Mouse (Mus musculus) mouse trophoblast stem cell (cell line): Measurements from ENCODE around the gene Hpn.

Experiments used
- in situ Hi-C, 2 experiments: fragments of 300-500 bp; cut with MseI, MboI; formaldehyde crosslinking; loops; 2 replicates in 1 of 2; 3 replicates in 1 of 2; pipeline ENCODE4 v1.15.1; 2025

Hpn gene

GRCm38 (mm10) chr7:31056448-31056847, 58.6 kb downstream of the Hpn start:
- in situ Hi-C loops = loop anchor here (5.0 kb wide), 2 partner anchors 36 to 41 kb away; no protein-coding TSS in a partner anchor

GRCm38 (mm10) chr7:31055883-31056282, 59.2 kb downstream of the Hpn start:
- in situ Hi-C loops = loop anchor here (5.0 kb wide), 2 partner anchors 36 to 41 kb away; no protein-coding TSS in a partner anchor

- in situ Hi-C loops = loop anchor here (5.0 kb wide), 2 partner anchors 37 to 42 kb away; no protein-coding TSS in a partner anchor
Measured at GRCm38 (mm10) chr7:31055354-31055824, 59.7 kb downstream of the Hpn start.

GRCm38 (mm10) chr7:31054661-31055320, 60.3 kb downstream of the Hpn start:
- in situ Hi-C loops = loop anchor here (5.0 kb wide), 2 partner anchors 38 to 43 kb away; no protein-coding TSS in a partner anchor

- in situ Hi-C loops = no loop called here
Measured at GRCm38 (mm10) chr7:31053882-31054447, 61.1 kb downstream of the Hpn start.

GRCm38 (mm10) chr7:31052636-31053434, 62.3 kb downstream of the Hpn start:
- in situ Hi-C loops = no loop called here

- in situ Hi-C loops = no loop called here
Measured at GRCm38 (mm10) chr7:31052251-31052635, 62.8 kb downstream of the Hpn start.

GRCm38 (mm10) chr7:31051321-31052021, 63.6 kb downstream of the Hpn start, which contains the start of gene Fxyd7:
Fxyd7 (minus strand) TSS chr7:31051467.
- in situ Hi-C loops = no loop called here

GRCm38 (mm10) chr7:31050921-31051320, 64.2 kb downstream of the Hpn start:
- in situ Hi-C loops = no loop called here

- in situ Hi-C loops = no loop called here
Measured at GRCm38 (mm10) chr7:31050487-31050886, 64.6 kb downstream of the Hpn start.

GRCm38 (mm10) chr7:31049846-31050281, 65.2 kb downstream of the Hpn start:
- in situ Hi-C loops = no loop called here

GRCm38 (mm10) chr7:31049135-31049845, 65.8 kb downstream of the Hpn start:
- in situ Hi-C loops = no loop called here
